Mouse (Mus musculus) liver, embryonic 12.5 days (tissue): ENCODE data around the gene Zfp773. TPM values are rescaled to one million over a fixed set of nuclear protein-coding genes. Genes with fewer than 3 reads are reported as not detected.

Experiments used
- polyA plus RNA-seq: library from polyadenylated mRNA; unstranded; fragments of >200 nt; fragmentation: Nextera tagmentation; extraction: Ambion mirVana; gene quantifications from 2 replicates; pipeline ENCODE4 v1.2.1, GENCODE M21; 2016

Gene Zfp773
- polyA plus RNA-seq, 1 experiment from 2014 or later: 0.44 TPM

Other genes starting within 250 kb of the Zfp773 start
- gene Aurkc, start 141.5 kb downstream of the Zfp773 start, polyA plus RNA-seq: not detected in 2 replicates
- 5.8 and 5.9 TPM in 2 replicates for gene Zfp954, start 15.3 kb downstream of the Zfp773 start, polyA plus RNA-seq
- 0.51 and 0.73 TPM in 2 replicates for gene Zfp418, start 34.6 kb upstream of the Zfp773 start, polyA plus RNA-seq
- 2.1 and 2.2 TPM in 2 replicates for gene Zfp772, start 73.2 kb upstream of the Zfp773 start, polyA plus RNA-seq
- 0.07 TPM in 1 of 2 replicates, not detected in the other for gene Vmn2r29, start 110.6 kb upstream of the Zfp773 start, polyA plus RNA-seq
- gene Gm45844, start 141.5 kb upstream of the Zfp773 start, polyA plus RNA-seq: 1.0 and 1.2 TPM in 2 replicates
- gene Clcn4, start 164.1 kb upstream of the Zfp773 start, polyA plus RNA-seq: 18.4 and 18.9 TPM in 2 replicates
- not detected in 2 replicates for gene Vmn2r30, start 200.9 kb upstream of the Zfp773 start, polyA plus RNA-seq
- not detected in 2 replicates for gene Gm45783, start 237.8 kb upstream of the Zfp773 start, polyA plus RNA-seq